Mouse (Mus musculus) testis, adult 2 months (tissue): ENCODE results near the gene Tcte3. TPM values are rescaled to one million over a fixed set of nuclear protein-coding genes. Genes with fewer than 3 reads are reported as not detected.
"Not testable (repeated sequence)": the region's sequence is repeated elsewhere in the genome, so short reads cannot be mapped to it uniquely, and the experiment has no call there.

ENCODE experiments used
- H3K27ac ChIP-seq: fragments of 200-500 bp; 2 replicates; pipeline ENCODE4 v1.5.1; 2012; ENCODE audit warnings: low read depth, low read length; ENCODE audit not compliant: control insufficient read depth, insufficient read depth
- H3K27me3 ChIP-seq: fragments of 200-500 bp; 2 replicates; pipeline ENCODE4 v1.6.1; 2012; ENCODE audit warnings: mild to moderate bottlenecking, low read length, moderate library complexity; ENCODE audit not compliant: control insufficient read depth, insufficient read depth
- H3K36me3 ChIP-seq: fragments of 200-500 bp; 2 replicates; pipeline ENCODE4 v1.6.1; 2012; ENCODE audit warnings: mild to moderate bottlenecking, low read length; ENCODE audit not compliant: control insufficient read depth, insufficient read depth
- H3K4me1 ChIP-seq: fragments of 200-500 bp; 2 replicates; pipeline ENCODE4 v1.6.1; 2012; ENCODE audit warnings: low read length; ENCODE audit not compliant: control insufficient read depth, insufficient read depth
- H3K4me3 ChIP-seq: fragments of 200-500 bp; 2 replicates; pipeline ENCODE4 v1.5.1; 2012; ENCODE audit warnings: low read depth, mild to moderate bottlenecking, low read length, moderate library complexity, mixed read lengths; ENCODE audit not compliant: control insufficient read depth
- CTCF ChIP-seq: fragments of 200-500 bp; IDR thresholded peaks from 2 replicates; pipeline ENCODE4 v1.5.1; 2012; ENCODE audit warnings: low read depth, mild to moderate bottlenecking, inconsistent platforms, low read length, moderate library complexity; ENCODE audit not compliant: control insufficient read depth, insufficient read depth, insufficient replicate concordance
- POLR2A ChIP-seq: fragments of 200-500 bp; IDR thresholded peaks from 2 replicates; pipeline ENCODE4 v1.6.1; 2012; ENCODE audit warnings: low read depth, mild to moderate bottlenecking, inconsistent platforms, low read length, moderate library complexity; ENCODE audit not compliant: control insufficient read depth
- polyA plus RNA-seq: library from polyadenylated mRNA; depleted of rRNA; stranded (reverse); fragments of >200 nt; gene quantifications from 2 replicates; pipeline ENCODE4 v1.2.3, GENCODE M21; 2012

Tcte3 gene
- polyA plus RNA-seq, 1 experiment, result 777 TPM

DNA sequence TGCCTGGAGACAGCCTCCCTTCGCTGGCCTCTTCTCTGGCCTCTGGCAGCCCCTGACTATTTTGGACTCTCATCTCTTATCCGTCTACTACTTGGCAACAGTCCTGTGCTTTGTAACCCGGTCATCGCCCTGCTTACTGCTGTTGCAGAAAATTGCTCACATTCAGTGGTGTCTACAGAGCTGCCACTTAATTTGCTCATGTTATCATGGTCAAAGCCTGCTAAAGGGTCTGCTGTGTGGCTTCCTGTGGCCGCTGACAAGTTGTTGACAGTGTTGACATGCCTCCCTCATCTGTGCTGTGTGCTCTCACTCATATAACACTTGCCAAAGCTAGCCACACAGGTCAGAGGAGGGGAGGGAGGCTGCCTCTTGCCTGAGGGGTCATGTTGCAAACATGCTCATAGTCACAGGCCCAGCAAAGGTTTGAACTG is 16.9 kb upstream of the Tcte3 start:
- H3K27ac ChIP-seq, result no peak overlapping the region
- H3K27me3 ChIP-seq, result no peaks in the 10 kb centered on the region
- no peak for TF ChIP-seq POLR2A
- TF ChIP-seq CTCF, result no peak
- no peak overlapping the region for H3K4me3 ChIP-seq
- H3K36me3 ChIP-seq, result peaks cover 4% of the 10 kb centered on the region
- no peaks in the 10 kb centered on the region for H3K4me1 ChIP-seq

GRCm38 (mm10) chr17:15055925-15056324 is 14.6 kb upstream of the Tcte3 start:
- no peak for TF ChIP-seq CTCF
- Histone ChIP-seq H3K27me3 (no peaks in the 10 kb centered on the region), H3K36me3 (peaks cover 3% of the 10 kb centered on the region), H3K4me1 (no peaks in the 10 kb centered on the region), H3K4me3 (no peak overlapping the region), H3K27ac (no peak overlapping the region)

- H3K27ac ChIP-seq, H3K36me3 ChIP-seq, H3K4me1 ChIP-seq, H3K27me3 ChIP-seq, H3K4me3 ChIP-seq: not testable (repeated sequence)
Measured at GRCm38 (mm10) chr17:15053829-15054200, 12.5 kb upstream of the Tcte3 start.

GRCm38 (mm10) chr17:15053183-15053828 is 12.0 kb upstream of the Tcte3 start:
- H3K4me1 ChIP-seq, H3K27me3 ChIP-seq, H3K27ac ChIP-seq, H3K4me3 ChIP-seq, H3K36me3 ChIP-seq: not testable (repeated sequence)

DNA sequence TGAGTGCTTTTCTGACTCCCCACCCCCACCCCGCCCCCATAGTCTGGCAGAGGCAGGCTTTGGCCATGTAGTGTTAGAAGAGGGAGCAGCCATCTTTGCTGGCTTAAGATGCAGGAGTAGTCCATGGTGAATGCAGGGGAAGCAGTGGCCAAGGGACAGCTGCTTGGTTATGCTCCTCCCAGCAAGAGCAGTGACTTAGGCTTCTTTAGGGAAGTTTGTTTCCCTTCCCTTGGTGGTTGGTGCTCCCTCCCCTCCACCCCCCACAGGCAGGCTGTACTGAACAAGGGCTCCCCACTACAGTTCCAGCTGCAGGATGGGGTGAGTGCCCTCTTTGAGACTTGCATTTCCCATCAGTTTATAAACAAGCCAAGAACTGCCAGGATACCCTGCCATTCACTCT is 11.5 kb upstream of the Tcte3 start:
- H3K27ac ChIP-seq, H3K4me1 ChIP-seq, H3K4me3 ChIP-seq: not testable (repeated sequence)

DNA sequence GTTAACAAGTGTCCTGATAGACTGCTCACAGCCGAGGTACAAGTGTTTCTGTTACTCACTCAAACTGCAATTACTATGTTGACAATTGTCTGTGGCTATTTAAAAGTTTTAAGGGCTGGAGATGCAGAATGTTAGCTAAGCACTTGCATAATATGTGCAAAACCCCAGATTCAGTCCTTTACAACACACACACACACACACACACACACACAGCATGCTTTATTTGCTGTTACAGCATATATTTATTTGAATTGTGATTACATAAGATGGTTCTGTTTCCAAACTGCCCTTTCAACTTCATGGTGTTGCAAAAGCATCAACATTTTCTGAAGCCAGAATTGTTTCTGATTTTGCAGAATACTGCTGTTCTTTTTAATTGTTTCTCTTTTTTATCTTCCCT is 9.1 kb upstream of the Tcte3 start:
- not testable (repeated sequence) for H3K4me3 ChIP-seq, H3K4me1 ChIP-seq, H3K27ac ChIP-seq, H3K36me3 ChIP-seq, H3K27me3 ChIP-seq

More for the DNA sequence above, 11.5 kb upstream of the Tcte3 start:
- H3K36me3 ChIP-seq, H3K27me3 ChIP-seq: not testable (repeated sequence)

GRCm38 (mm10) chr17:15040455-15040854 is 833 bp downstream of the Tcte3 start:
- not testable (repeated sequence) for H3K4me1 ChIP-seq, H3K27me3 ChIP-seq, H3K27ac ChIP-seq, H3K4me3 ChIP-seq, H3K36me3 ChIP-seq

- not testable (repeated sequence) for H3K4me3 ChIP-seq, H3K27ac ChIP-seq, H3K27me3 ChIP-seq, H3K36me3 ChIP-seq, H3K4me1 ChIP-seq
Measured at GRCm38 (mm10) chr17:15031414-15031813, 9.9 kb downstream of the Tcte3 start.

DNA sequence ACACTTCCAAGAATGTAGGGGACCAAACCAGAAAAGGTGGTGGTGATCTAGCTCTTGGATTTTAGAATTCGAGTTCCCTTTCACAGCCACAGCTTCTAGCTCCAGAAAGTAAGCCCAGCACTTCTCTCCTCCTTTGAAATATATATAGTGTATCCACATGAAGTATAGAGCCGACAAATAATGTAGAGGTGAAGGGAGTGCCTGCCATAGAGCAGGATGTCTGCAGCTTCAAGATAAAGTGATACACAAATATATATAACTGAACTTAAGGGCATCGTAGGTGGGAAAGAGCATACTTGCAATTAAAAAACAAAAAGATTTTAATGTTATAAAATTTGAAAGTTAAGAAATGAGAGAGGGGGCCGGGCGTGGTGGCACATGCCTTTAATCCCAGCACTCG is 15.8 kb downstream of the Tcte3 start:
- not testable (repeated sequence) for H3K4me3 ChIP-seq, H3K27ac ChIP-seq, H3K27me3 ChIP-seq, H3K4me1 ChIP-seq, H3K36me3 ChIP-seq

- H3K36me3 ChIP-seq, H3K27me3 ChIP-seq, H3K27ac ChIP-seq, H3K4me3 ChIP-seq, H3K4me1 ChIP-seq: not testable (repeated sequence)
Measured at GRCm38 (mm10) chr17:15024502-15025193, 16.6 kb downstream of the Tcte3 start.

GRCm38 (mm10) chr17:15023878-15024492 is 17.3 kb downstream of the Tcte3 start:
- not testable (repeated sequence) for H3K4me3 ChIP-seq, H3K27me3 ChIP-seq, H3K27ac ChIP-seq, H3K36me3 ChIP-seq, H3K4me1 ChIP-seq
